Mouse (Mus musculus) cerebellum, adult 2 months (tissue): ENCODE results near the gene Itgb2l.

Source experiments
- CTCF ChIP-seq: fragments of 200-500 bp; IDR thresholded peaks from 2 replicates; pipeline ENCODE4 v1.5.1; 2011; ENCODE audit warnings: low read depth, mild to moderate bottlenecking, control low read depth, low read length, moderate library complexity, borderline replicate concordance; ENCODE audit not compliant: insufficient read depth
- POLR2A ChIP-seq: fragments of 200-500 bp; IDR thresholded peaks from 2 replicates; pipeline ENCODE4 v1.6.1; 2011; ENCODE audit warnings: low read length, control low read depth, borderline replicate concordance; ENCODE audit not compliant: insufficient read depth

DNA sequence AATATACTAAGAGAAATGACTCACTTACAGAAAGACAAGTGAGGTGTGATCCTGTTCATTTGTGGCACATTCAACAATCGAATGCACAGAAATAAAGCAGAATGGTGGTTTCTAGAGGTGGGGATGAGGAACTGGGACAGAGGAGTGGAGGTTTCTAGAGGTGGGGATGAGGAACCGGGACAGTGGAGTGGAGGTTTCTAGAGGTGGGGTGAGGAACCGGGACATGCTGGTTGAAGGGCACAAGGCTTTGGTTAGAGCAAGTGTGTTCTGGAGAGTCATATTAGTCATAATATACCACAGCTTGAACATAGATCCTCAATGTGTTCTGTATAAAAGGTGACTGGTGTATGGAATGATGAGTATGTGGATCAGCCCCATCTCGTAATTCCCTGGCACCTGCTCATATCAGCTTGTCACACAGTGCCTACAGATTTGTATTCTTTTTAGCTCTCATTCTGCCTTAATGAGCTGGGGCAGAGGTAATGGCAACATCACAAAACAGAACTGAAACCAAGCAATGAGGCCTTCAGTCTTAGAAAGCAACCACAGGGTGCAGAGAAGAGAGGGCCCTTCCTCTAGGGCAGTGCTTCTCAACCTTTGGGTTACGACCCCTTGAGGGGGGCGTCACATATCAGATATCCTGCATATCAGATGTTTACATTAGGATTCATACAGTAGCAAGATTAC lies 55.6 kb downstream of the Itgb2l start:
- TF ChIP-seq POLR2A (no peak), CTCF (no peak)
